Mouse (Mus musculus) liver, embryonic 14.5 days (tissue): Measurements from ENCODE around the gene Hbb-bt. TPM values are rescaled to one million over a fixed set of nuclear protein-coding genes. Genes with fewer than 3 reads are reported as not detected.
"Not testable (repeated sequence)": the region's sequence is repeated elsewhere in the genome, so short reads cannot be mapped to it uniquely, and the experiment has no call there.

Experiments used
- ATAC-seq: fragments of 200-750 bp; cut with Nextera tagmentation; 2 replicates; pipeline ENCODE4 v1.8.0; 2017; ENCODE audit warnings: moderate number of reproducible peaks, mild to moderate bottlenecking, moderate library complexity; ENCODE audit not compliant: insufficient read depth
- DNase-seq, 3 experiments: peaks; one replicate each; pipeline ENCODE4 v3.0.0-alpha.2; 2012 to 2013; ENCODE audit warnings: low read depth in 3 of 3, low spot score in 3 of 3
- H3K27ac ChIP-seq: fragments of 300-500 bp; sonication (generic); 2 replicates; pipeline ENCODE4 v1.5.1; 2014; ENCODE audit warnings: moderate library complexity, mild to moderate bottlenecking, control low read depth, inconsistent platforms
- H3K27me3 ChIP-seq: fragments of 300-500 bp; sonication (generic); 2 replicates; pipeline ENCODE4 v1.6.1; 2014; ENCODE audit warnings: mild to moderate bottlenecking, low read length, moderate library complexity; ENCODE audit not compliant: control insufficient read depth, insufficient read depth
- H3K36me3 ChIP-seq: fragments of 300-500 bp; sonication (generic); replicated peaks from 2 replicates; pipeline ENCODE4 v1.6.1; 2014; ENCODE audit warnings: low read depth; ENCODE audit not compliant: control insufficient read depth, insufficient read depth
- H3K4me1 ChIP-seq, 2 experiments: fragments of 200-500 bp in 1 of 2; fragments of 300-500 bp in 1 of 2; sonication (generic) in 1 of 2; replicated peaks; 2 replicates each; pipeline ENCODE4 v1.6.1; 2012 to 2014; ENCODE audit warnings: antibody characterized with exemption in 1 of 2, inconsistent platforms in 1 of 2, low read length in 1 of 2; ENCODE audit not compliant: control insufficient read depth in 2 of 2, insufficient read depth in 2 of 2
- H3K4me2 ChIP-seq: fragments of 300-500 bp; sonication (generic); 2 replicates; pipeline ENCODE4 v1.6.1; 2014; ENCODE audit warnings: low read depth, mild to moderate bottlenecking, control low read depth, moderate library complexity
- H3K4me3 ChIP-seq, 2 experiments: fragments of 200-500 bp in 1 of 2; fragments of 300-500 bp in 1 of 2; sonication (generic) in 1 of 2; 2 replicates each; pipeline ENCODE4 v1.5.1; 2012 to 2014; ENCODE audit warnings: low read depth in 2 of 2, low read length in 2 of 2, mild to moderate bottlenecking in 2 of 2, control low read depth in 1 of 2, inconsistent platforms in 1 of 2, moderate library complexity in 1 of 2; ENCODE audit not compliant: insufficient read depth in 1 of 2
- H3K9ac ChIP-seq: fragments of 300-500 bp; sonication (generic); replicated peaks from 2 replicates; pipeline ENCODE4 v1.6.1; 2014; ENCODE audit warnings: mild to moderate bottlenecking, control low read depth, moderate library complexity
- H3K9me3 ChIP-seq: fragments of 300-500 bp; sonication (generic); 2 replicates; pipeline ENCODE4 v1.6.1; 2016; ENCODE audit warnings: low read length, mixed read lengths; ENCODE audit not compliant: control insufficient read depth
- CTCF ChIP-seq: IDR thresholded peaks from 2 replicates; pipeline ENCODE4 v1.5.1; 2016; ENCODE audit warnings: antibody characterized with exemption, low read depth, control low read depth
- EP300 ChIP-seq: IDR thresholded peaks from 2 replicates; pipeline ENCODE4 v1.6.1; 2016; ENCODE audit warnings: antibody characterized with exemption, low read depth
- WGBS: fragments of 180-500 bp; shearing (Covaris S2); extraction: QIAGEN DNeasy Blood & Tissue Kit; methylation state at CpG from one replicate; pipeline ENCODE4 v1.1.7; 2014; ENCODE audit not compliant: insufficient replicate concordance; 5-methylcytosine and 5-hydroxymethylcytosine counted together
- polyA plus RNA-seq, 2 experiments: library from polyadenylated mRNA; depleted of rRNA in 1 of 2; stranded (reverse) in 1 of 2; unstranded in 1 of 2; fragments of >200 nt; fragmentation: Nextera tagmentation in 1 of 2; extraction: Ambion mirVana in 1 of 2; gene quantifications; 2 replicates each; pipeline versions ENCODE4 v1.2.1 to v1.2.3; 2012 to 2014

Hbb-bt gene
- polyA plus RNA-seq, 2 experiments, result 66,320 to 74,220 TPM

DNA sequence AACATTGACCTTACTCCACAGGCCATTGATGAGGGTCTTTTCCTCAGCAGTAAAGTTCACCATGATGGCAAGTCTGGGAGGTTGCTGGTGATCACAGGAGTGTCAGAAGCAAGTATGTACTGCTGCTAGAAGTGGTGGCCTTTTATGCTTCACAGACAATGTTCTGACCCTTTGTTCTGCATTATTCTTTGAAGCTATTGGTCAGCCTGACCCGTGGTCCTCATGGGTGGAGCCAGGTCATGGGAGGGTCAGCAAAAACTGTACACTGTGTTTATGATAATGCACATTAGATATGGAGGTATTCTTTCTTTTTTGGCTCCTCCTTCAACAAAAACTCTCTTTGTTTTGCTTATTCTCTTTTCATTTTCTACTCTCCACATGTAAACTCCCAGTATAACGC, 39.3 kb upstream of the Hbb-bt start, which contains the start of gene Hbb-y:
Hbb-y (minus strand) TSS at position 127 of the 400 bp plus-strand sequence.
- Histone ChIP-seq H3K27ac (peak within 1 kb of the TSS; percentile 70), H3K27me3 (no peaks in the 10 kb centered on the region), H3K4me3 (no peak within 1 kb of the TSS; a peak in 1 of 4 replicates), H3K4me2 (no peak within 1 kb of the TSS), H3K9me3 (no peaks in the 10 kb centered on the region), H3K36me3 (no peaks in the 10 kb centered on the region), H3K9ac (peak within 1 kb of the TSS; percentile 13; the same call in 1 of the 2 replicates), H3K4me1 (peaks cover 30 to 34% of the 10 kb centered on the region in 2 experiments)
- TF ChIP-seq CTCF (no peak), EP300 (no peak)
- ATAC-seq (no peak), DNase-seq (no peak)
- 37% methylated on average over 2 of the region's 2 CpGs for WGBS

DNA sequence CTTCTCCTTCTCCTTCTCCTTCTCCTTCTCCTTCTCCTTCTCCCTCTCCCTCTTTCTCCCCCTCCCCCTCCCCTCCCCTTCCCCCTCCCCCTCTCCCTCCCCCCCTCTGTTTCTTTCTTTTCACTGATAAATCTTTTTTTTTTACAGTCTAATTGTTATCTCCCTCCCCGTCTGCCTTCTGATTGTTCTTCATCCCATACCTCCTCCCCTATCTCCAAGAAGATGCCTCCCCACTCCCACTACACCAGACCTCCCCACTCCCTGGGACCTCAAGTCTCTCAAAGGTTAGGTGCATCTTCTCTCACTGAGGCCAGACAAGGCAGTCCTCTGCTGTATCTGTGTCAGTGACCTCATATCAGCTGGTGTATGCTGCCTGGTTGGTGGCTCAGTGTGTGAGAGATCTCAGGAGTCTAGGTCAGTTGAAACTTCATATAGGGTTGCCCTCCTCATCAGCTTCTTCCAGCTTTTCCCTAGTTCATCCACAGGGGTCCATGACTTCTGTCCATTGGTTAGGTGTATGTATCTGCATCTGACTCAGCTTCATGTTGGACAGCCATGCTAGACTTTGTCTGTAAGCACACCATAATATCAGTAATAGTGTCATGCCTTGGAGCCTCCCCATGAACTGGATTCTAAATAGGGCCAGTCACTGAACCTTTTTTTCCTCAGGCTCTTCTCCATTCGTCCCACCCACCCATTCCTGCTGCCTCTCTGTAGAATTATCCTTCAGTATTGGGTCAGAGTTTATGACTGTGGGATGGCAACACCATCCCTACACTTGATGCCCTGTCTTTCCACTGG, 30.9 kb upstream of the Hbb-bt start:
- Histone ChIP-seq H3K9ac (peak overlapping the region; percentile 48), H3K27me3 (no peaks in the 10 kb centered on the region), H3K4me1 (peaks cover 33% of the 10 kb centered on the region in 2 experiments), H3K36me3 (no peaks in the 10 kb centered on the region), H3K9me3 (no peaks in the 10 kb centered on the region), H3K27ac (peak overlapping the region; percentile 59), H3K4me3 (no peak overlapping the region), H3K4me2 (peak overlapping the region; percentile 8)
- no peak for DNase-seq
- ATAC-seq, result peak; percentile 64
- TF ChIP-seq EP300, result 0 out of 2 replicates have a peak, but pooled peaks have one; percentile 15
- TF ChIP-seq CTCF, result no peak
- WGBS, result 23% methylated on average over 2 of the region's 2 CpGs

DNA sequence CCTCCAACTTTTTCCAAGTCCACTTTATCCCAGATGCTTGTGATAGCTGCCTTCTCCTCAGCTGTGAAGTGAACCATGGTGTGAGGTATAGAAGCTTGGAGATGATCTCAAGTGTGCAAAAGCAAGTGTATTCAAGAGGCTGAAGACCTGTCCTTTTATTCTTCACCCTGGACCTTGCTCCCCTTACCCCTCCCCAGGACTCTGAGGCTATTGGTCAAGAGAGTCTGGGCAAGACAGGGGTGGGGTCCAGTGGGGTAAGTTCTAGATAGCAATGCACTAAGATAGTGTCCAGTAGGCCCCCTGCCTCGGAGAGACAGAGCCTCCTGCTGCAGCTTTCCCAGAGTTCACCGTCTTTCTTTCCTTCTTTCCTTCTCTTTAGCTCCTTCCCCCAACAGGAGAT, 29.2 kb upstream of the Hbb-bt start, which contains the start of gene Hbb-bh1:
Hbb-bh1 (minus strand) TSS at position 131 of the 400 bp plus-strand sequence.
- TF ChIP-seq EP300 (no peak), CTCF (no peak)
- ATAC-seq (peak; percentile 29; the same call in 1 of the 2 replicates), DNase-seq (no peak)
- Histone ChIP-seq H3K4me1 (peaks cover 25 to 28% of the 10 kb centered on the region in 2 experiments), H3K36me3 (no peaks in the 10 kb centered on the region), H3K27ac (peak within 1 kb of the TSS; percentile 49), H3K27me3 (no peaks in the 10 kb centered on the region), H3K4me2 (no peak within 1 kb of the TSS), H3K9me3 (no peaks in the 10 kb centered on the region), H3K4me3 (no peak within 1 kb of the TSS), H3K9ac (peak within 1 kb of the TSS; percentile 27; the same call in 1 of the 2 replicates)
- 71% methylated on average over 2 of the region's 2 CpGs for WGBS

DNA sequence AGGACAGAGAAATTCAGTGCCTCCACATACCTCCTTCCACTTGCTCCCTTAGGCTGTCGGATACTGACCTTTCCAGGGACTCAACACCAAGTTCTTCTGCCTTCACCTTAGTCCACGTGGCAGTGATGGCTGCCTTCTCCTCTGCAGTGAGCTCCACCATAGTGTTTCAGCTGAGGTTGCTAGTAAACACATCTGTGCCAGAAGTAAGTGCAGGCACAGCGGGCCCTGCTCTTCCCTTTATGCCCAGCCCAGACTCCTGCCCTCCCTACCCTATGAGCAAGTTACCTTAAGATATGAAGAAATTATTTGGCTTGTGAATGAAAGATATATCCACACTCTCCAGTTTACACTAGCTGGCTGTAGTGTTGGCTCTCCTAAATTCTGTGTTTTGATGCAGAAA, 26.5 kb upstream of the Hbb-bt start, which contains the start of gene Hbb-bh2:
Hbb-bh2 (minus strand) TSS at position 253 of the 400 bp plus-strand sequence.
- Histone ChIP-seq H3K4me1 (peaks cover 22 to 29% of the 10 kb centered on the region in 2 experiments), H3K27ac (peak within 1 kb of the TSS; percentile 54), H3K9ac (peak within 1 kb of the TSS; percentile 3), H3K27me3 (no peaks in the 10 kb centered on the region), H3K4me3 (no peak within 1 kb of the TSS), H3K9me3 (no peaks in the 10 kb centered on the region), H3K4me2 (no peak within 1 kb of the TSS), H3K36me3 (no peaks in the 10 kb centered on the region)
- no peak for TF ChIP-seq CTCF
- TF ChIP-seq EP300, result no peak
- 61% methylated on average over 3 of the region's 3 CpGs for WGBS
- ATAC-seq, result peak; percentile 18; the same call in 1 of the 2 replicates
- DNase-seq, result no peak

DNA sequence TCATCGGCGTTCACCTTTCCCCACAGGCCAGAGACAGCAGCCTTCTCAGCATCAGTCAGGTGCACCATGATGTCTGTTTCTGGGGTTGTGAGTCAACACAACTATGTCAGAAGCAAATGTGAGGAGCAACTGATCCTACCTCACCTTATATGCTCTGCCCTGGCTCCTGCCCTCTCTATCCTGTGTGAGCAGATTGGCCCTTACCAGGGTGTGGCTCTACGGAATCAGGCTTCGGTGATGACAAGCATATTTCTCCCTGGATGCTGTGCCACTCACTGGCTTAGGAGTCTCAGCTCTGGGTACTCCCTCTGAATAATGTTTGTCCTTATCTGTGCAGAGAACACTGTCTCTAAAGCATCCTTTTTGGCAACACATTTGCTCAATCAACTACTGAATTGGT, 14.0 kb upstream of the Hbb-bt start, which contains the start of gene Hbb-bs:
Hbb-bs (minus strand) TSS at position 289 of the 400 bp plus-strand sequence.
- Histone ChIP-seq H3K27ac (peak within 1 kb of the TSS; percentile 87), H3K9ac (peak within 1 kb of the TSS; percentile 78), H3K27me3 (no peaks in the 10 kb centered on the region), H3K9me3 (no peaks in the 10 kb centered on the region), H3K4me2 (peak within 1 kb of the TSS; percentile 37), H3K36me3 (no peaks in the 10 kb centered on the region), H3K4me1 (peaks cover 28 to 30% of the 10 kb centered on the region in 2 experiments), H3K4me3 (peak within 1 kb of the TSS; percentile 49 to 84)
- TF ChIP-seq CTCF (no peak), EP300 (peak; percentile 95)
- 30% methylated on average over 4 of the region's 4 CpGs for WGBS
- ATAC-seq, result peak; percentile 81
- peak; percentile 90 to 96 (median 93) for DNase-seq

DNA sequence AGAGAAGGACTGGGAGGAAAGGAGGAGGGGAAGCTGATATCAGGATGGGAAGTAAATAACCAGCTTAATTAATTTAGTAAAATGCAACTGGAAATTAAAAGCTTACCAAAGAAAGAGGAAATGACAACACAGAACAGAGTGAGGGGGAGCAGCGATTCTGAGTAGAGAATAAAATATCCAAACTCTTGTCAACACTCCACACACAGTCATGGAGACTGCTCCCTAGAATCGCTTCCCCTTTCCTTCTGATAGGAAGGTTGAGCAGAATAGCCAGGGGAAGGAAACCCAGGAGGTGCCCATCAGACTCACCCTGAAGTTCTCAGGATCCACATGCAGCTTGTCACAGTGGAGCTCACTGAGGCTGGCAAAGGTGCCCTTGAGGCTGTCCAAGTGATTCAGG, 13.3 kb upstream of the Hbb-bt start:
- not testable (repeated sequence) for H3K27me3 ChIP-seq, H3K9ac ChIP-seq, ATAC-seq, H3K27ac ChIP-seq, H3K36me3 ChIP-seq, DNase-seq, H3K4me3 ChIP-seq, H3K4me2 ChIP-seq, H3K9me3 ChIP-seq
- H3K4me1 ChIP-seq, result peaks cover 28 to 30% of the 10 kb centered on the region in 2 experiments
- no CpG with 5 or more reads among the region's 2 CpGs for WGBS
